In genomic region chr5:30825166-30825565, GRCm38 (mm10) we compare ENCODE assay signal across 11 mouse cellular contexts. TPM values are rescaled to one million over a fixed set of nuclear protein-coding genes. Genes with fewer than 3 reads are reported as not detected.
DNase-seq lines count a peak whose midpoint lies in the region; ATAC-seq lines count a peak whose summit lies in the region.
"Had no signal": no experiment of that assay in that cellular context is flagged by ENCODE, and none has a peak within 500 bp of the region (broad histone marks: within the 10 kb centered on the region; RNA-seq: fewer than 3 reads in every experiment).

No protein-coding gene starts in this region.

- peaks cover 23% of the 10 kb centered on the region for H3K4me1 ChIP-seq in forebrain, embryonic 13.5 days
- peaks cover 19% of the 10 kb centered on the region for H3K4me1 ChIP-seq in forebrain, embryonic 12.5 days
- peaks cover 44% of the 10 kb centered on the region for H3K4me1 ChIP-seq in midbrain, embryonic 10.5 days
- H3K4me1 ChIP-seq in midbrain, embryonic 16.5 days (ENCODE audit: control insufficient read depth, insufficient read depth, low read length) = peaks cover 8% of the 10 kb centered on the region
- H3K4me1 ChIP-seq in embryonic facial prominence, embryonic 10.5 days = peaks cover 23% of the 10 kb centered on the region; the same call in 1 of the 2 replicates
- H3K4me1 ChIP-seq: liver, embryonic 15.5 days had no signal

- peak overlapping the region; percentile 10; the same call in 1 of the 2 replicates for H3K27ac ChIP-seq in forebrain, embryonic 13.5 days
- no peak overlapping the region for H3K27ac ChIP-seq in forebrain, embryonic 12.5 days
- H3K27ac ChIP-seq in midbrain, embryonic 10.5 days (replicated peaks) = peak overlapping the region; percentile 76
- no peak overlapping the region for H3K27ac ChIP-seq in midbrain, embryonic 16.5 days (ENCODE audit: low read length)
- H3K27ac ChIP-seq in embryonic facial prominence, embryonic 10.5 days (replicated peaks) = 0 out of 2 replicates have a peak overlapping the region, but pooled peaks have one; percentile 24
- H3K27ac ChIP-seq: liver, embryonic 15.5 days had no signal

- H3K9ac ChIP-seq in forebrain, embryonic 13.5 days = no peak overlapping the region
- no peak overlapping the region for H3K9ac ChIP-seq in forebrain, embryonic 12.5 days
- H3K9ac ChIP-seq in midbrain, embryonic 16.5 days (ENCODE audit: low read depth, low read length) = no peak overlapping the region
- H3K9ac ChIP-seq: heart, embryonic 12.5 days; liver, embryonic 15.5 days had no signal

- 67% methylated on average over 10 of the region's 10 CpGs for WGBS in forebrain, embryonic 13.5 days
- WGBS in forebrain, embryonic 12.5 days = 66% methylated on average over 10 of the region's 10 CpGs
- 67% methylated on average over 10 of the region's 10 CpGs for WGBS in midbrain, embryonic 10.5 days
- 42% methylated on average over 10 of the region's 10 CpGs for WGBS in midbrain, embryonic 16.5 days
- WGBS in embryonic facial prominence, embryonic 10.5 days = 72% methylated on average over 10 of the region's 10 CpGs

- H3K4me3 ChIP-seq in forebrain, embryonic 13.5 days = no peak overlapping the region
- H3K4me3 ChIP-seq in forebrain, embryonic 12.5 days (replicated peaks) = no peak overlapping the region
- 0 out of 2 replicates have a peak overlapping the region, but pooled peaks have one; percentile 7 for H3K4me3 ChIP-seq in midbrain, embryonic 10.5 days
- no peak overlapping the region for H3K4me3 ChIP-seq in midbrain, embryonic 16.5 days (ENCODE audit: low read depth, low read length)
- H3K4me3 ChIP-seq in embryonic facial prominence, embryonic 10.5 days = no peak overlapping the region
- H3K4me3 ChIP-seq: heart, embryonic 12.5 days; liver, embryonic 15.5 days had no signal

- H3K36me3 ChIP-seq in forebrain, embryonic 13.5 days (ENCODE audit: poor library complexity, severe bottlenecking) = no peaks in the 10 kb centered on the region
- no peaks in the 10 kb centered on the region for H3K36me3 ChIP-seq in forebrain, embryonic 12.5 days (replicated peaks)
- peaks cover 5% of the 10 kb centered on the region; the same call in 1 of the 2 replicates for H3K36me3 ChIP-seq in midbrain, embryonic 10.5 days
- H3K36me3 ChIP-seq in midbrain, embryonic 16.5 days (ENCODE audit: control insufficient read depth, insufficient read depth, low read length) = no peaks in the 10 kb centered on the region
- H3K36me3 ChIP-seq in embryonic facial prominence, embryonic 10.5 days (replicated peaks) = no peaks in the 10 kb centered on the region
- H3K36me3 ChIP-seq: heart, embryonic 12.5 days; liver, embryonic 15.5 days had no signal

- ATAC-seq in forebrain, embryonic 13.5 days = no peak
- ATAC-seq in forebrain, embryonic 12.5 days (ENCODE audit: low FRiP score) = no peak
- no peak for ATAC-seq in midbrain, embryonic 16.5 days
- ATAC-seq: intestine, postnatal 0 days had no signal

- peak; percentile 38 for DNase-seq in midbrain, embryonic 10.5 days (ENCODE audit: low spot score)
- no peak for DNase-seq in embryonic facial prominence, embryonic 10.5 days (ENCODE audit: low spot score)
- peak; percentile 52 for DNase-seq in retina, postnatal 1 day
- DNase-seq in thymus, postnatal 4 days = no peak
- no peak for DNase-seq in left cerebral cortex, adult 11 months (ENCODE audit: low spot score)

- no peaks in the 10 kb centered on the region for H3K27me3 ChIP-seq in forebrain, embryonic 13.5 days
- no peaks in the 10 kb centered on the region for H3K27me3 ChIP-seq in forebrain, embryonic 12.5 days
- no peaks in the 10 kb centered on the region for H3K27me3 ChIP-seq in midbrain, embryonic 10.5 days (ENCODE audit: low read depth, poor library complexity, severe bottlenecking)
- no peaks in the 10 kb centered on the region for H3K27me3 ChIP-seq in midbrain, embryonic 16.5 days (ENCODE audit: control insufficient read depth, insufficient read depth, low read depth, low read length)
- H3K27me3 ChIP-seq in embryonic facial prominence, embryonic 10.5 days (replicated peaks; ENCODE audit: low read depth, poor library complexity, severe bottlenecking) = no peaks in the 10 kb centered on the region
- H3K27me3 ChIP-seq: heart, embryonic 12.5 days; liver, embryonic 15.5 days had no signal

- no peaks in the 10 kb centered on the region for H3K9me3 ChIP-seq in forebrain, embryonic 13.5 days (replicated peaks)
- H3K9me3 ChIP-seq in forebrain, embryonic 12.5 days = no peaks in the 10 kb centered on the region
- H3K9me3 ChIP-seq in midbrain, embryonic 10.5 days (replicated peaks) = no peaks in the 10 kb centered on the region
- H3K9me3 ChIP-seq in midbrain, embryonic 16.5 days (replicated peaks; ENCODE audit: control insufficient read depth, low read length, poor library complexity, severe bottlenecking) = no peaks in the 10 kb centered on the region
- H3K9me3 ChIP-seq in embryonic facial prominence, embryonic 10.5 days = no peaks in the 10 kb centered on the region
- H3K9me3 ChIP-seq: heart, embryonic 12.5 days; liver, embryonic 15.5 days had no signal

- no peak overlapping the region for H3K4me2 ChIP-seq in forebrain, embryonic 13.5 days
- H3K4me2 ChIP-seq in forebrain, embryonic 12.5 days = no peak overlapping the region
- H3K4me2 ChIP-seq in midbrain, embryonic 16.5 days (ENCODE audit: low read length) = no peak overlapping the region
- H3K4me2 ChIP-seq: heart, embryonic 12.5 days; liver, embryonic 15.5 days had no signal

RNA-seq across cellular contexts. Expression of gene Mapre3, which starts 10.7 kb away (rescaled TPM):
- polyA plus RNA-seq in forebrain, embryonic 13.5 days (2015; fragmentation: Nextera tagmentation; extraction: Ambion mirVana) = 64.1 and 72.9 TPM in 2 replicates
- 58.4 and 60.5 TPM in 2 replicates for polyA plus RNA-seq in forebrain, embryonic 12.5 days (2016; fragmentation: Nextera tagmentation; extraction: Ambion mirVana)
- polyA plus RNA-seq in midbrain, embryonic 10.5 days (2016; fragmentation: Nextera tagmentation; extraction: Ambion mirVana) = 22.9 and 38.2 TPM in 2 replicates
- 162 and 172 TPM in 2 replicates for polyA plus RNA-seq in midbrain, embryonic 16.5 days (2015; fragmentation: Nextera tagmentation; extraction: Ambion mirVana)
- polyA plus RNA-seq in embryonic facial prominence, embryonic 10.5 days (2016; fragmentation: Nextera tagmentation; extraction: Ambion mirVana) = 15.2 and 15.5 TPM in 2 replicates

RNA-seq across cellular contexts. Expression of gene Tmem214, which starts 42.6 kb away (rescaled TPM):
- 44.0 and 46.8 TPM in 2 replicates for polyA plus RNA-seq in forebrain, embryonic 13.5 days (2015; fragmentation: Nextera tagmentation; extraction: Ambion mirVana)
- 52.5 and 56.4 TPM in 2 replicates for polyA plus RNA-seq in forebrain, embryonic 12.5 days (2016; fragmentation: Nextera tagmentation; extraction: Ambion mirVana)
- polyA plus RNA-seq in midbrain, embryonic 10.5 days (2016; fragmentation: Nextera tagmentation; extraction: Ambion mirVana) = 63.3 and 63.6 TPM in 2 replicates
- 67.5 and 69.7 TPM in 2 replicates for polyA plus RNA-seq in midbrain, embryonic 16.5 days (2015; fragmentation: Nextera tagmentation; extraction: Ambion mirVana)
- polyA plus RNA-seq in embryonic facial prominence, embryonic 10.5 days (2016; fragmentation: Nextera tagmentation; extraction: Ambion mirVana) = 68.7 and 71.1 TPM in 2 replicates

Comparison
In these comparisons a context has a peak if more than half of its experiments do, and no peak if none do; other contexts are left out.
1. H3K27ac ChIP-seq: peak in forebrain, embryonic 13.5 days (single experiment), midbrain, embryonic 10.5 days (single experiment) and embryonic facial prominence, embryonic 10.5 days (single experiment); none in forebrain, embryonic 12.5 days (single experiment) and midbrain, embryonic 16.5 days (single experiment).
2. DNase-seq: peak in midbrain, embryonic 10.5 days (single experiment) and retina, postnatal 1 day (single experiment); none in embryonic facial prominence, embryonic 10.5 days (single experiment), thymus, postnatal 4 days (single experiment) and left cerebral cortex, adult 11 months (single experiment).